Mouse (Mus musculus) spleen, postnatal 14 days (tissue): ENCODE measurements around the gene Bag5.
A peak's percentile ranks its signal among the peaks of the same experiment; 100 is the strongest.
"Not testable (repeated sequence)": the region's sequence is repeated elsewhere in the genome, so short reads cannot be mapped to it uniquely, and the experiment has no call there.

ENCODE experiments used
- DNase-seq, 2 experiments: peaks; one replicate each; pipeline ENCODE4 v3.0.0; 2021 to 2022; ENCODE audit warnings: low spot score in 2 of 2

Gene Bag5

GRCm38 (mm10) chr12:111736676-111737075, 23.6 kb upstream of the Bag5 start:
- DNase-seq: not testable (repeated sequence)

- DNase-seq: no peak
Observed at GRCm38 (mm10) chr12:111734912-111735311, 21.9 kb upstream of the Bag5 start.

GRCm38 (mm10) chr12:111732921-111733320, 19.9 kb upstream of the Bag5 start:
- no peak for DNase-seq

- DNase-seq: peak; percentile 62 to 72
Observed at GRCm38 (mm10) chr12:111731822-111732807, 19.1 kb upstream of the Bag5 start.

- DNase-seq: no peak
Observed at GRCm38 (mm10) chr12:111727956-111728355, 14.9 kb upstream of the Bag5 start.

GRCm38 (mm10) chr12:111726122-111726463, 13.0 kb upstream of the Bag5 start:
- no peak for DNase-seq

GRCm38 (mm10) chr12:111725338-111726121, 12.5 kb upstream of the Bag5 start:
- no peak for DNase-seq

GRCm38 (mm10) chr12:111724638-111725337, 11.7 kb upstream of the Bag5 start:
- DNase-seq: no peak

- peak in 1 of 2 experiments; percentile 49 for DNase-seq
Observed at GRCm38 (mm10) chr12:111722654-111723053, 9.6 kb upstream of the Bag5 start.

- no peak for DNase-seq
Observed at GRCm38 (mm10) chr12:111720222-111720621, 7.2 kb upstream of the Bag5 start.

GRCm38 (mm10) chr12:111718656-111719055, 5.6 kb upstream of the Bag5 start:
- DNase-seq: no peak

- DNase-seq: no peak
Observed at GRCm38 (mm10) chr12:111716505-111716904, 3.4 kb upstream of the Bag5 start.

- DNase-seq: not testable (repeated sequence)
Observed at GRCm38 (mm10) chr12:111713880-111714279, 823 bp upstream of the Bag5 start.

GRCm38 (mm10) chr12:111712476-111712875, 581 bp downstream of the Bag5 start:
- no peak for DNase-seq

- DNase-seq: no peak
Observed at GRCm38 (mm10) chr12:111710091-111710490, 3.0 kb downstream of the Bag5 start.

- DNase-seq: no peak
Observed at GRCm38 (mm10) chr12:111708181-111708580, 4.9 kb downstream of the Bag5 start.

- DNase-seq: no peak
Observed at GRCm38 (mm10) chr12:111705186-111705973, 7.7 kb downstream of the Bag5 start.

- no peak for DNase-seq
Observed at GRCm38 (mm10) chr12:111704609-111705008, 8.4 kb downstream of the Bag5 start.

- DNase-seq: no peak
Observed at GRCm38 (mm10) chr12:111703301-111703700, 9.8 kb downstream of the Bag5 start.

GRCm38 (mm10) chr12:111700920-111701458, 12.1 kb downstream of the Bag5 start:
- DNase-seq: no peak

- no peak for DNase-seq
Observed at GRCm38 (mm10) chr12:111699542-111699941, 13.5 kb downstream of the Bag5 start.
